Mouse (Mus musculus) megakaryocyte, embryonic 14.5 days (primary cell): ENCODE measurements around the gene D330020A13Rik.

Experiments used
- FLI1 ChIP-seq: IDR thresholded peaks from 2 replicates; pipeline ENCODE4 v1.6.1; 2012; ENCODE audit warnings: low read length, inconsistent platforms, mixed read lengths
- GATA1 ChIP-seq: IDR thresholded peaks from 3 replicates; pipeline ENCODE4 v1.6.1; 2012; ENCODE audit warnings: mixed read lengths, low read length, inconsistent platforms, borderline replicate concordance

DNA sequence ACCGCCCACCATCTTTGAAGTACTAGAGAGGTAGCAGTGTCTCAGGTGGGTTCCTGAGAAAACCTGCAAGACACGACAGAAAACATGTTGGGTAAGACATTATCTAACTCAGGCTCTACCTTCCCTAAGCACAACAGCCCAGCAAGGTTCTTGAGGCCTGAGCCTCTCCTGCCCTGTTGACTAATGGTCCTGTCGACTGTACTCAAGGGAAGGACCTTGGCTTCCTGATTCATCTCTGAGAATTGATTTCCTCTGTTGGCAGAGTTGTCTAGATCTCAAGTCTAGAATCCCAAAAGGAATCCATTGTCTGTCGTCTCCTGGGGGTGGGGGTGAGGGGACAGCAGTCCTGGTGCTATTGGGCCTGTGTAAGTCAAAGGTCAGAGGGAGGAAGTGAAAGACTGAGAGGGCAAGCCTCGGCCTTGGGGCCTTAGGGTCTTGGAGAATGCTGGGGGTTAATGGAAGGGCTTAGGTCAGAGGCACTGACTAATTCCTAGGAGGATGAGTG is 37.7 kb upstream of the D330020A13Rik start:
- TF ChIP-seq GATA1: no peak
- no peak for TF ChIP-seq FLI1
